Mouse (Mus musculus): ENCODE data around the gene Crebl2. TPM values are rescaled to one million over a fixed set of nuclear protein-coding genes. Genes with fewer than 3 reads are reported as not detected.
A peak's percentile ranks its signal among the peaks of the same experiment; 100 is the strongest.

Gene Crebl2
- total and polyA plus RNA-seq, 3 experiments, result 6.6 to 42.2 (median 24.3) TPM

- no peak for DNase-seq
Observed at GRCm38 (mm10) chr6:134820411-134820810, 9.5 kb upstream of the Crebl2 start.

- DNase-seq, result no peak
Observed at GRCm38 (mm10) chr6:134822844-134823243, 7.1 kb upstream of the Crebl2 start.

- no peak for DNase-seq
Observed at GRCm38 (mm10) chr6:134830776-134831175, 822 bp downstream of the Crebl2 start.

- no peak for DNase-seq
Observed at GRCm38 (mm10) chr6:134834585-134835251, 4.8 kb downstream of the Crebl2 start.

- DNase-seq, result no peak
Observed at GRCm38 (mm10) chr6:134838111-134838510, 8.2 kb downstream of the Crebl2 start.

- DNase-seq, result peak; percentile 19
Observed at GRCm38 (mm10) chr6:134840346-134840745, 10.4 kb downstream of the Crebl2 start.

- no peak for DNase-seq
Observed at GRCm38 (mm10) chr6:134845726-134846125, 15.8 kb downstream of the Crebl2 start.

- DNase-seq, result peak; percentile 56
Observed at GRCm38 (mm10) chr6:134846308-134846707, 16.4 kb downstream of the Crebl2 start.

- DNase-seq, result no peak
Observed at GRCm38 (mm10) chr6:134847550-134847949, 17.6 kb downstream of the Crebl2 start.

GRCm38 (mm10) chr6:134848197-134848890 lies 18.4 kb downstream of the Crebl2 start:
- peak; percentile 18 for DNase-seq

- DNase-seq, result no peak
Observed at GRCm38 (mm10) chr6:134849461-134849860, 19.5 kb downstream of the Crebl2 start.

GRCm38 (mm10) chr6:134849985-134850384 lies 20.0 kb downstream of the Crebl2 start:
- peak; percentile 55 for DNase-seq

GRCm38 (mm10) chr6:134854782-134855181 lies 24.8 kb downstream of the Crebl2 start:
- DNase-seq, result no peak

- no peak for DNase-seq
Observed at GRCm38 (mm10) chr6:134855926-134856325, 26.0 kb downstream of the Crebl2 start.

- no peak for DNase-seq
Observed at GRCm38 (mm10) chr6:134859021-134859420, 29.1 kb downstream of the Crebl2 start.

GRCm38 (mm10) chr6:134860275-134860674 lies 30.3 kb downstream of the Crebl2 start:
- DNase-seq, result no peak

GRCm38 (mm10) chr6:134861386-134861785 lies 31.4 kb downstream of the Crebl2 start:
- DNase-seq, result no peak

GRCm38 (mm10) chr6:134862671-134863104 lies 32.7 kb downstream of the Crebl2 start:
- DNase-seq, result peak; percentile 25

GRCm38 (mm10) chr6:134863146-134863545 lies 33.2 kb downstream of the Crebl2 start:
- peak; percentile 91 for DNase-seq

- no peak for DNase-seq
Observed at GRCm38 (mm10) chr6:134866113-134866512, 36.2 kb downstream of the Crebl2 start.

- no peak for DNase-seq
Observed at GRCm38 (mm10) chr6:134867325-134867724, 37.4 kb downstream of the Crebl2 start.

GRCm38 (mm10) chr6:134870209-134870742 lies 40.3 kb downstream of the Crebl2 start:
- no peak for DNase-seq

GRCm38 (mm10) chr6:134870887-134871286 lies 40.9 kb downstream of the Crebl2 start:
- DNase-seq, result no peak
